Mouse (Mus musculus) heart, adult 2 months (tissue): ENCODE measurements around the gene Strn.

Experiments used
- CTCF ChIP-seq: fragments of 200-600 bp; IDR thresholded peaks from 2 replicates; pipeline ENCODE4 v1.8.1; 2022; ENCODE audit warnings: antibody characterized with exemption, mild to moderate bottlenecking, moderate library complexity
- EP300 ChIP-seq: fragments of 200-500 bp; IDR thresholded peaks from 2 replicates; pipeline ENCODE4 v1.6.1; 2011; ENCODE audit warnings: low read depth, low read length, control low read depth; ENCODE audit not compliant: insufficient read depth

DNA sequence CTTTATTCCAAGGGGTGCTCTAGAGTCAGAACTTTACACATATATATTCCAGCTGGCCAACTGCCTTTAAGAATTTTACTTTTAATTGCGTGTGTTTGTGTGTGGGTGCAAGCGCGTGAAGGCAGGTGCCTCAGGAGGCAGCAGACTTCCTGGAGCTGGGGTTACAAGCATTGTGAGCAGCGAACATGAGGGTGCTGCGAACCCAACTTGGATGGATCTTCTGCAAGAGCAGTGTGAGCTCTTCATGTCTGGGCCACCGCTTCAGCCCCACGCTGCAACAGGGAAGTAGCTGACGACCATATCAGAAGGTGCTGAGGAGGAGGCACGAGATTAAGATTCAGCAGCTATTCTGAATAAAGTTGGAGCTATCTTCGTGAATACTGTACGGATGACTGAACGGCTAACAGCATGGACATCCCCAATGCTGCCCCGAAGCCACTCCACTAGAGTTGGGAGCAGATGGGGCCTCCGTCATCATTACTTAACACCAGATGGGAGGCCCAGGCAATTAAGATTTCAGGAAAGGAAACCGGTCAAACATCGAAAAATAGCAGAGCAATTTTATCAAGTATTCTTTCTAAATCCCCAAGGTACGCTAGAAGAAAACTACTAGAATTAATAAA is 93.0 kb downstream of the Strn start:
- TF ChIP-seq CTCF (no peak), EP300 (no peak)
